Mouse (Mus musculus): ENCODE measurements around the gene Maco1.
"Not testable (repeated sequence)": the region's sequence is repeated elsewhere in the genome, so short reads cannot be mapped to it uniquely, and the experiment has no call there.

The Maco1 gene

DNA sequence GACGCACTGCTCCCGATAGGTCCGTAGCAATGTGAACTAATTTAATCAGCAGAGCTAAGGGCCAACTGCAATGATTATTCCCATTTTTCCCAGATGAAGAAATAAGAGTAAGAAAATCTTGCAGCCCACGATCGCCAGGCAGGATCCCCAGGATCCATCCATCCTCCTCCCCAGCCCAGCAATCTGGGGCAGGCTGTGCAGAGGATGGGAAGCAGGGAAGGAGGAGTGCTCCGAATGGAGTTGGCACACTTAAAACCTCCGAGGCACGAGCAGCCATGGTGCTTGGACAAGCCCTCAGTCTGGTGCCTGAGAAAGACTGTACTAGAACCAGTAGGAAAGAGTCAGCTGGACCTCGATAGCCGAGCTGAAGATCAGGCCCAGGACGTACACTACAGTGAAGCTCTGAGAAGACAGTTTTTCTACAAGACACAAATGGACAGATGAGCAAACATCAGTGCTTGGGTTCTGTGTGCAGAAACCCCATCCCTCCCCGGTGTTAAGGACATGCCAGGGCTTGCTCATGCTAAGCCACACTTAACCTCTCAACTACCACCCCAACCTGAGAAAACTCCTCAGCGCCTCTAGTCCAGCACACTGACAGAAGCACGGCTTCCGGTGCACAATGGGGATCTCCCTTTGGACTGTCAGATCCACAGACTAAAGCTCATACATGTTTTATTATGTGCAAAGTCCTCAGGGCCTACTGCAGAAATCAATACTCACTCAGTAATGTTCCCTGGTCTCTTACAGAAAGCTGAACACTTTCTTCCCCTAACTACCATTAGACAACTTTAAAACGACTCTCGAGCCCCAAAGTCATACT, 39.5 kb downstream of the Maco1 start:
- DNase-seq (ENCODE audit: low spot score in 2 of 2): peak in 1 of 2 experiments; percentile 25

DNA sequence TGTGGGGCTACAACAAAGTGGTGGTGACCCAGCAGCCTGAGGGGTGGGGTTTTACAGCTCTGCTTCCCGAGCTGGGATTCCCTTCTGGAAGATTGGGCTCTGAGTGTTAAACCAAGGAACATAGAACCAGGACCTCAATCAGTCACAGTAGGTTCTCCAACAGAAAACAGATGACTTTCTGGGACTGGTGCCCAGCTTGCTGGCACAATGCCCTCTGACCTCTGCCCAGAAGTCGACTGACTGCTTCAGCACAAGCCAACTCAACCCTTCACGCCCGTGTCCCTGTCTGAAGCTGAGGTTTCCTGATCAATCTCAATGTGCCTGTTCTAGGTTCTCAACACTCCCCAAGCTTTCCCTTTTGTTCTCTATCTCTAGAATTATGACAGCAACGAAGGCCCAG, 48.4 kb downstream of the Maco1 start:
- DNase-seq (ENCODE audit: low spot score in 2 of 2): peak; percentile 35 to 47

DNA sequence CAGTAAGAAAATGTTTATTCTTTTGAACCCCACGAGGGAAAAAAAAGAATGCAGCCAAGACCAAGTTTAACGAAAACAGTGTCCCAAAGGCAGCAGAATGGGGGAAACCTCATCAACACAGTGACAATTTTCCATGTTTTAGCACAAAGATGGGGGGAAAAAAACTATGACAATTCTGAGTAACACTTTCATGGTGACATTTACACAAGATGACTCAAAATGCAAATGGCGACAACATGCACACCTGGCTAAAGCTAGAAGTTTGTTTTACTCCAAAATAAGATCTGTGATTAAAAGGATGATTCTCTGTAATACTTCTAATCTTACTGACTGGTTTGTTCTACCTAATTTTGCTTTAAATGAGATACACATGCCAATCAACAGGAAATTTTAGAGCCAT, 50.4 kb downstream of the Maco1 start:
- no peak for DNase-seq (ENCODE audit: low spot score in 2 of 2)

DNA sequence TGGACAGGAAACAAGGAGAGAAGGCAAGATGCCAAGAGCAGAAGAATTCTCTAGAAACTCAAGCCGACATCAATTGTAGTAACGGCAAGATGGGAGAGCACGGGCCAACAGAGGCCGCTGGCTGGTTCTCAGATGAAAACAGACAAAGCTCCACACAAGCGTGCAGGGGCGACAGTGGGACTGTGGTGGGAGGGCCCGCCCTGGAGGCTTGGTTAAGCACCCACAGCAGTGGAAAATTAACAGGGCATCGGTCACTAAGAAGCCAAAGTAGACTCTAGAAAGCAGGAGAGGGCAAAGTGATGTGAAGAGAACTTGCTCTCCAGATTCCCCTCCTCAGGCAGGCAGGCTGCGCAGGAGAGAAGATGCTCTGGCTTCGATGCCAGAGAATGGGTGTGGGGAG, 51.0 kb downstream of the Maco1 start:
- no peak for DNase-seq (ENCODE audit: low spot score in 2 of 2)

DNA sequence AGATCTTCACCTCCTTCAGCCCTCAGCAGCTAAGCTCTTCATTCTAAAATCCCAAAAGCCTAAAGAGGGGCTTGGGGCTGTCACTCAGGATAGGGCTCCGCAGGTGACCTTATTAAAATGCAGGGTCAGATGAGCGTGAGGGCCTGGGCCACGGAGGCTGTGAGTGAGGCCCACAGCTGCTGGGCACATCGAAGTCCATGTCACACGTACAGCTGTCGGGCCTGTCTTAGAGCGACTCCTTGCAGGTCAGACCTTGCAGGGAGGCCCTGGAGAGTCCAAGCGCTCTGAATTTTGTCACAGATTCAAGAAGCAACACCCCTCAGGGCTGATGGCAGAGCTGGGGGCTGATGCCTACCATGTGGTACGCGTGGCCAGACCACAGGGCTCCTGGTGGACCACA, 52.5 kb downstream of the Maco1 start:
- no peak for DNase-seq (ENCODE audit: low spot score in 2 of 2)

DNA sequence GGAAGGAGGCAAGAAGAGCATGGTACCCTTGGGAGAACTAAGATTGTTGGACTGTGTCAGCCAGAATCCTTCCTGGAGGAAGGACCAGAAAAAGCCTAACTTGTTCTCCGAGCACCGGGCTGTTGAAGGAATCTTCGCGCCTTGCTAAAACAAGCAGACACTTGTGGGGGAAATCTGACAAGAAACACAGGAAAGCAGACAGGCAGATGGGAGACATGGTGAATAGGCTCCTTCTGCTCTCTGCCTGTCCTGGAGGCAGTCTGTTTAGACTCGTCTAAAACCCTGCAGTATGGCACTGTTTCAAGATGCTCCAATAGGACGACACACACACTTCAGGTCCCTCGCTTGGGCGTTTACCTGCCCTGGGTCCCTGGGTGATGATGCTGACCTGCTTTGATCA, 53.0 kb downstream of the Maco1 start:
- DNase-seq (ENCODE audit: low spot score in 2 of 2): peak; percentile 25 to 44

DNA sequence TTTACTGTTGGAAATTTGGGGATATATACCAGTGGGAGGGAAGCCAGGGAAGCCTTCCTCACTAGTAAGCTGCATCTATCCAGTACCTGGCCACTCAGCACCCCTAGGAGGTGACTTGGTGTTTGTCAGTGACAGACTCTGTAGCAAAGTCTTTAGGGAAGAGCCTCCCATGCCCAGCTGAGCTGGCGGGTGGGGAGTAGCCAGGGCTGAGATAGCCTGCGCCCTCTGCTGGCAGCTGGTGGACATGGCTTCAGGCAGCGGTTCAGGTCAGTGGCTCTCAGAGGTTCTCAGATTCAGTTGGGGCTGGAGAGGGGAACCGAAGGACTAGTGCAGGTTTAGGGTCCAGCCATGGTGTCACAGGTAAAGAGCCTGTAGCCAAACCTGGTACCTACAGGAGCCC, 53.9 kb downstream of the Maco1 start:
- DNase-seq (ENCODE audit: low spot score in 2 of 2): peak; percentile 56 to 66

DNA sequence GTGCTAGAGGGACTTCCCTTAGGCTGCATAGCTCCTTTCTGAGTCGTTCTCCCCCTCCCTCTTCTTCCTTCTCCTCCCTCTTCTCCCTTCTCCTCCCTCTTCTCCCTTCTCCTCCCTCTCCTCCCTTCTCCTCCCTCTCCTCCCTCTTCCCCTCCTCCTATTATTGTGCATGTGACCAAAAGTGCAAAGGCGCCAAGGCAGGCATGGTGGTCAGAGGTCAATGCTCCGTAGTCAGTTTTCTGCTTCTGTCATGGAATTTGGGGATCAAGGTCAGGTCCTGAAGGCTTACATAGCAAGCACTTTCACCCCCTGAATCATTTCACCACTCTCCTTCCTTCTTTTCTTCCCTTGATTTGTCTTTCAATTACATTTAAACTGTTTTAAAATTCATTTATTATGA, 54.3 kb downstream of the Maco1 start:
- DNase-seq (ENCODE audit: low spot score in 2 of 2): no peak

DNA sequence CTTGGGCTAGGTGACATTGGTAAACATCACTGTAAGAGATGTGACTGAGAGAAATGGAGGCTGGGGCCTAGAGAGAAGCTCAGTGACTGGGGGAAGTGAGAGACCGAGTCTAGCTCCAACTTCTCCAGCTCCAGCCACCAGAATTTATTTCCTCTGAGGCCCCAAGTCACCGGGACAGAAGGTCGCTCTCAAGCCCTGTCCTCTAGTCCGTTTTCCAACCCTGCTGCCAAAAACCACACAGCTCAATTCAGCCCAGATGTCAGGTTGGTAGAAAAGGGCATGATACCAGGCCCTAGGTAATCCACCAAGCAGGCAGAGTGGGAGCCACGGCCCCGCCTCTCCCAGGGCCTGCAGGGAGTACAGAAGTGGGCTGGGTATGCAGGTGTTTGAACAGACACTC, 55.5 kb downstream of the Maco1 start:
- no peak for DNase-seq (ENCODE audit: low spot score in 2 of 2)

DNA sequence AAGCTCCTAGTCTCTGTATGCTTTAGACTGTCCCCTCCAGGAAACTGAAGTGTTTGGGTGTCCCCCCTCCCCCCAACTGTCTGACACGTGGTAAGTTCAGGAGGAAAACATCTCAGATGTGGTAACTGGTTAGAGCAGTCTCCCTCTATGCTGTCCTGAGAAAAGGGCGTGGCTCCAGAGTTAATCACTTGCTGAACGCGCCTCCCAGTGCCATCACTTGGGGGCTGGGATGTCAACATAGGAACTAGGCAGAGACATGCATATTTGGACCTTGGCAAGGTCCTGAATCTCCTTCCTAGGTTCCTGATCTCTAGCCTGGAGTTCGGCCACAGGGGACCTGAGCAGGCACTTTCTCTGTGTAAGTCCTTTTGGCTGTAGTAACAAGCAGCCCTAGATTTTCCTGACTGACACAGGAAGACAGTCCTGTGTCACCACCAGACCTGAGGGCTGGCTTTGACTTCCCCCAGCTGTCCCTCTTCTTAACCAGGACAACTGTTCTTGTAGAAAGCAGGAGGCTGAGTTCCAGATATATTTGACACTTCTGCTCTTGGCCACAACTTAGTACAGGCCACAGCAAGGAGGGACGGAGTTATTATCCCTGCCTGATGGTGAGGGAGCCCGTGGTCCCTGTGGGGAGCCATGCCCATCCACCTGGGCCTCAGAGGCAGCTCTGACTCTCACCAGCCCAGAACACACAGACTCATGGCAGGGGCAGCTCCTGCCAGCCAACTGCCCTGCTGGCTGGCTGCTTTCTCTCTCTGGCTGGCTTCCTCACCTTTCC, 56.4 kb downstream of the Maco1 start:
- DNase-seq (ENCODE audit: low spot score in 2 of 2): no peak

DNA sequence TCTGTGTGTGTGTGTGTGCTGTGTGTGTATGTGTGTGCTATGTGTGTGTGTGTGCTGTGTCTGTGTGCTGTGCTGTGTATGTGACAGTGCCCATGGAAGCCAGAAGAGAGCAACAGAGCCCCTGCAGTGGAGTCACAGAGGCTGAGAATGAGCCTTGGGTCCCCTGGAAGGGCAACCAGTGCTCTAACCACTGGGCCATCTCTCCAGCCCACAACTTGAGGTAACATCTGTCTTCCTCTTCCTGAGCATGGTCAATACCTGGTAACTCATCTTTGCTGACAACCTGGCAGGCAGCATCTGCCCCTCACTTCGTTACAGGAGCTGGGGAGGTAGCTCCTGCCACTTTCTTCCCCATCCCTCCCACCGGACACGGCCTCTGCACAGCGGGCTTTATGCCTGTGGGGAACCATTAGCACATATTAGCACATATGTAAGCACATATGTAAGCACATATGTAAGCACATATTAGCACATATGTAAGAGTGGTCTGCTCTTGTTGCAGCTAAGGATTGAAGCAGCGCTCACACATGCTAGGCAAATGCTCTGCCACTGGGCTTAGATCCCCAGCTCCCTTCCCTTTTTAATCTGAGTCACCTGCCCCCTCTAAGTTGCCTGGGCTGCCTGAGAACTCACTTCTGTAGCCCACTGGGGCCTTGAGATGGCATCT, 57.2 kb downstream of the Maco1 start:
- no peak for DNase-seq (ENCODE audit: low spot score in 2 of 2)

DNA sequence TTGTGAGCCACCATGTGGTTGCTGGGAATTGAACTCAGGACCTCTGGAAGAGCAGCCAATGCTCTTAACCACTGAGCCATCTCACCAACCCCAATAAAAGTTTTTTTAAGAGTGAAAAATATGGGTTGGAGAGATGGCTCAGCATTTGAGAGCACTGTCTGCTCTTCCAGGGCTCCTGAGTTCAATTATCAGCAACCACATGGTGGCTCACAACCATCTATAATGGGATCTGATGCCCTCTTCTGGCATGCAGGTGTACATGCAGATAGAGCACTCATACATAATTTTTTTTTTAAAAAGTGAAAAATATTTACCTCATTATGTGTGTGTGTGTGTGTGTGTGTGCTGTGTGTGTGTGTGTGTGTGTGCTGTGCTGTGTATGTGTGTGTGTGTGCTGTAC, 58.2 kb downstream of the Maco1 start:
- DNase-seq (ENCODE audit: low spot score in 2 of 2): not testable (repeated sequence)

DNA sequence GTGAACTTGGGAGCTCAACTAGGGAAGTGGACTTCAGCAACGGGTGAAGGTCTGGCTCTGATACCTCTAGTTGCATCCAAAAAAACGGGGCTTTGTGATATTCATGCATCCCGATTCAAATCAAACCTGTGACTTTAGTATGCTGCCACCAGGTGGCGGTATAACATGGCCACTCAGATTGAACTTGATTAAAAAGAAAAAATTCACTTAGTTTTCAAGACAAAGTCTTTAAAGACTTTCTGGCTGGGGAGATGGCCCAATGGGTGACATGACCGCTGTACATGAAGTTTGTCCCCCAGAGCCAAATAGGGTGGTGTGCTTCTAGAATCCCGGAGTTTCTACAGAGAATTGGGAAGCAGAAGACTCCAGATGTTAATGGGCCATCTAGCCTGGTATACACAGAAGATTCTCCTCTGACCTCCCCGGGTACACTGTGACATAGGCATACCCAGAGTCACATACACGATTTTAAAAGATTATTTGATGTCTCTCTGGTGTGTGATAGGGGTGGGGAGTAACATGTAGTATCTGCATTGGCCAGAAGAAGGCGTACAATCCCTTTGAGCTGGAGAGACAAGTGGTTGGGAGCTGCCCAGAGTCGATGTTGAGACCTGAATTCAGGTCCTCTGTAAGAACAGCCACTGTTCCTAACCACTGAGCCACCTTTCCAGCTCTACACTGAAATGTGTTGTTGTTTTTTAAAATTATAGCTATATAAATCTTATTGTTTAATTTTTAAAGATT, 59.8 kb downstream of the Maco1 start:
- peak; percentile 52 to 67 for DNase-seq (ENCODE audit: low spot score in 2 of 2)

DNA sequence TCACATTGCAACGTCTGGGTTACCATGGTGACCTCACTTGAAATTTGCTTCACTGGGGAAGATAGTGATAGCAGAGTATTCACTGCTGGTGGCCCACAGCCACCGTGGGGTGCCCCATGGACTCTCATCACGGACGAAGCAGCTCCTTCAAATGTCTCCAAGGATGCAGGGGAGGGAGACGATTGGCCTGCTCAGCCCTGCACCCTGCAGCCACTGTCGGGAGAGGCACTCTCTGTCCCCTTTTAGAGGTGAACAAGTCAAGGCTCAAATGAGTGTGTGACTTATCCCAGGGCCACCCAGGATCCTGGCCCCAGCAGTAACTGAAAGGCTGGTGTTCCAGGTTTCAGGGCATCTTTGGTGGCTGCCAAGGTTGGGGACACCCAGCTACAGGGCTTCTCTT, 61.4 kb downstream of the Maco1 start:
- DNase-seq (ENCODE audit: low spot score in 2 of 2): no peak

DNA sequence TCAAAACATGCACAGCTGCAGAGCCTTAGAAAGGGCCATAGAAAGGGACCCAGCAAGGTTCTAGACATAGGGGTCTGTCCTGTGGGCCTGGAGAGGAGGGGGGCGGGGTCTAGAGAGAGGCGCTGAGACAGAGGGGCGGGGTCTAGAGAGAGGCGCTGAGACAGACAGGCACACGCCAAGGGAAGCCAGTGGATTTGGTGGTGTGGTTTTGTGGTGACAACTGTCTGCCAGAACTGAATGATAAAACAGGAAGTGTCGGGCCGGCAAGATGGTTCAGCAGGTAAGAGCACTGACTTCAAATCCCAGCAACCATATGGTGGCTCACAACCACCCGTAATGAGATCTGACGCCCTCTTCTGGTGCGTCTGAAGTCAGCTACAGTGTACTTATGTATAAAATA, 66.2 kb downstream of the Maco1 start:
- no peak for DNase-seq (ENCODE audit: low spot score in 2 of 2)

DNA sequence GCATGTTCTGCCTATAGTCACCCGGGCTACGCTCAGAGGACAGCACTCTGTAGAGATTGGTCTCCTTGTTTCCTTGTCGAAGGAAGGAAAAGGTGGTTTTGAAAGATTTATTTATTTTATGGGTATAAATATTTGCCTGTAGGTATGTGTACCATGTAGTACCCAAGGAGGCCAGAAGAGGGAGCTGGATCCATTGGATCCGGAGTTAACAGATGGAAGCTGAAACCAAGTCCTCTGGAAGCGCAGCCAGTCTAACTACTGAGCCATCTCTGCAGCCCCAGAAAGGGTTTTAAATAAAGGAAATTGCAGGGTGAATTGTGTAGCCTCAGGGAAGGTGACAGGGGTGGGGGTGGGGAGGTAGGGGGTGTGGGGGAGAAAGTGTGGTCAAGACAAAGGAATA, 68.4 kb downstream of the Maco1 start:
- no peak for DNase-seq (ENCODE audit: low spot score in 2 of 2)

DNA sequence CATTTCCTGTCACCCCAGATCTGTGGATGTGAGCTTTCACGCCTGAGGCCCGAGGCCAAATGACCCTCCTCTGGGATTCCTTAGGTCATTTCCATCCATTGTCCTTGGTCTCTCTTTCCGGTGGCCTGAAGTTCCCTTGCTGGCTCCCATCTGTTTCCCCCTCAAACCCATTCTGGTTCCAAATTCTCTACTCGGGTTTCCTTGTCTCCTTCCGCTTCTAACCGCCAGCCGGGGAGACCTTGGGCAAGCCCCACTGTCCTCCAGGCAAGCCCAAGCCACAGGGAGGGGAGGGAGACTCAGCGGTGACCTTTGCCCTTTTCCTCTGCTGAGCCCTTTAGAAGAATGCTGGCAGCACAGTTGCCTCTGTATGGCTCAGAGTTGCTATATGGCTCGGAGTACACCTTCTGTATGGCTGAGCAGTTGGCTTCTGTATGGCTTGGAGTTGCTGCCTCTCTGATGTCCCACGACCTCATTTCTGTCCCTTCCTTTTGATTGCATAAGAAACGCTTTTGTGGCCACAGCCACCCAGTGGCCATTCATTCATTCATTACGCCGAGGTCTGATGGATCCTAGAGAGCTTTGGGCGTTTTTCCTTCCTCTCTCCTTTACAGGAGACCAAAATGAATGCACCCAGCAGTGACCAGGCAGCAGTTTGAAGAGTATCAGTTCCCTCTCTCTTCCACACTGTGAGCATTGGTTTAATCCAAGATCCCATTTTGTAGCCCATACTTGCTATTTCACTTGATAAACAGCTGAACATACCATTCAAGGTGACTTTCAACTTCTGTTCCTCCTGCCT, 73.8 kb downstream of the Maco1 start:
- DNase-seq (ENCODE audit: low spot score in 2 of 2): no peak

DNA sequence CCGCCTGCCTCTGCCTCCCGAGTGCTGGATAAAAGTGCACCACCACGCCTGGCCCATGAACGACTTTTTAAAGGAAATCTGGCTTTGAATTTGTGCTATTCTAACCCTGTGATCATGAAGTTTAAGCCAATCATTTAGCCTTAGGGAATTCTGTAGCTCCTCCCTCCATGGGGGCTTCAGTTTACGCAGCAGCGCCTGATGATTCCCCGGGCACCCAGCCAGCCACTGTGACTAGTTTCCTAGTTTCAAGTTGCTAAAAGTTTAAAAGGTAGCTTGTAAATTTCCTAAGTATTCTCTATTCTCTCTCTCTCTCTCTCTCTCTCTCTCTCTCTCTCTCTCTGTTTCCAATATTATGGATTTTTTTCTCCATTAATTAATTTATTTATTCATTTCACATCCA, 76.9 kb downstream of the Maco1 start:
- no peak for DNase-seq (ENCODE audit: low spot score in 2 of 2)

DNA sequence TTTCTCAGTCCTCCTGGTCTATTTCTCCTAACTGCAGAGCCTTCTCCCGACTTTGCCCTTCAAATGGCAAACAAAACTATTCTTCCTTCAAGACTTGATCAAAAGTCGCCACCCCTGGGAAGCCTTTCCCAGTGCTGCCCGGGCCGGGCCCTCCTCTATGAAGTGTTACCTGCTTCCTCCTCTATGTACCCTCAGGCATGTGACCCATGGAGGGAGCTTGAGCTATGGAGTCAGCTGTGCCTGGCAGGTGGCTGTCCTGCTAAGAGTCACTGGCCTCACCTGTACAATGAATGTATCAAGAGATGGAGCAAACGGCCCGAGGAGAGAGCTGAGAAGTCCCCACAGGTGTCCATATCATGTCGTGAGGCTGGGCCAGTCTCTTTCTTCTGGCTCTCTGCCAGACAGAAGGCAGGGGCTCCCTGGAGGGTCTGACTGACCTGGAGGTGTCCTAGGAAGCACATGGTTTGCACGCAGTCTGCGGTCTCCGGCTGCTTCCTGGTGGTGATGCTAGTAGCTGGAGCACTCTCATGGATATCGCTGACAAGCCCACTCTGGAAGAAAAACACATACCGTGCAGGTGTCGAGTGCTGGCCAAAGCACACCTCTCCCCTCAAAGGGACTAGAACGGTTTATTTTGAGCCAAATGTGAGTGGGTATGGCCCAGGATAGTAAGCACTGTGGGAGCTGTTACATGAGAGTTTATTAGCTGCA, 77.8 kb downstream of the Maco1 start:
- no peak for DNase-seq (ENCODE audit: low spot score in 2 of 2)

DNA sequence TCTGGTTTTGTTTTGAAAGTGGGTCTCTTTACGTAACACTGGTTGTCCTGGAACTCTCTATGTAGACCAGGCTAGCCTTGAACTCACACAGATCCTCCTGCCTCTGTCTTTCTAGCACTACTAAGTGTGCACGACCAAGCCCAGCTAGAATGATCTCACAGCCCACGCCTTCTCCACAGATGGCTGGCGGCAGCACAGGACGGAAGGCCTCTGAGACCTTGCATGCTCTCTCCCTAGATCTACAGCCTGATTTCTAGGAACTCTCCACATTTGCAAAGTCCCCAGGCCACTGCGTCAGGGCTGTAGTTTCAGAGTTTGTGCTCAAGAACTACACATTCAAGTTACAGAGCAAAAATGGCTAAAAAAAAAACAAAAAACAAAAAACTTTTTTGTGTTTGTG, 79.0 kb downstream of the Maco1 start:
- no peak for DNase-seq (ENCODE audit: low spot score in 2 of 2)

Measured in right cerebral cortex, adult 2 months (tissue).